Mouse (Mus musculus) MEL (cell line): ENCODE results near the gene Ddah1.

Experiments used
- CTCF ChIP-seq, 3 experiments: IDR thresholded peaks in 2 of 3; conservative IDR thresholded peaks in 1 of 3; 2 replicates each; pipeline ENCODE4 v1.5.1; 2011 to 2012; ENCODE audit warnings: low read length in 3 of 3, low read depth in 2 of 3, mild to moderate bottlenecking in 2 of 3, improper control_type of control experiment in 1 of 3, inconsistent platforms in 1 of 3, mixed read lengths in 1 of 3, moderate library complexity in 1 of 3; ENCODE audit not compliant: control insufficient read depth in 1 of 3, insufficient read depth in 1 of 3, poor library complexity in 1 of 3, severe bottlenecking in 1 of 3
- GATA1 ChIP-seq: IDR thresholded peaks from 2 replicates; pipeline ENCODE4 v1.6.1; 2011; ENCODE audit warnings: low read depth, low read length, improper control_type of control experiment
- HCFC1 ChIP-seq: IDR thresholded peaks from 2 replicates; pipeline ENCODE4 v1.6.1; 2012; ENCODE audit warnings: low read depth, mild to moderate bottlenecking, inconsistent platforms, low read length, improper control_type of control experiment, moderate library complexity
- JUND ChIP-seq: IDR thresholded peaks from 2 replicates; pipeline ENCODE4 v1.6.1; 2011; ENCODE audit warnings: low read depth, mild to moderate bottlenecking, improper control_type of control experiment, low read length
- MAX ChIP-seq: IDR thresholded peaks from 2 replicates; pipeline ENCODE4 v1.6.1; 2011; ENCODE audit warnings: low read length, improper control_type of control experiment
- MEF2A ChIP-seq: IDR thresholded peaks from 2 replicates; pipeline ENCODE4 v1.6.1; 2014; ENCODE audit warnings: low read depth, mild to moderate bottlenecking, inconsistent platforms, low read length, improper control_type of control experiment; ENCODE audit not compliant: poor library complexity, insufficient replicate concordance, severe bottlenecking; ENCODE audit errors: extremely low read depth
- NRF1 ChIP-seq: IDR thresholded peaks from 2 replicates; pipeline ENCODE4 v1.6.1; 2014; ENCODE audit warnings: low read depth, mild to moderate bottlenecking, inconsistent platforms, low read length, improper control_type of control experiment, moderate library complexity; ENCODE audit not compliant: poor library complexity, insufficient read depth, severe bottlenecking
- POLR2A ChIP-seq, 2 experiments: IDR thresholded peaks; 2 replicates each; pipeline ENCODE4 v1.6.1; 2011 to 2012; ENCODE audit warnings: low read length in 2 of 2, mild to moderate bottlenecking in 2 of 2, control low read depth in 1 of 2, improper control_type of control experiment in 1 of 2, low read depth in 1 of 2, moderate library complexity in 1 of 2; ENCODE audit not compliant: control insufficient read depth in 1 of 2, insufficient read depth in 1 of 2, poor library complexity in 1 of 2
- POLR2AphosphoS2 ChIP-seq: IDR thresholded peaks from 2 replicates; pipeline ENCODE4 v1.6.1; 2011; ENCODE audit warnings: low read length, improper control_type of control experiment
- RAD21 ChIP-seq: IDR thresholded peaks from 2 replicates; pipeline ENCODE4 v1.6.1; 2011; ENCODE audit warnings: mild to moderate bottlenecking, low read depth, low read length, improper control_type of control experiment
- TBP ChIP-seq: IDR thresholded peaks from 2 replicates; pipeline ENCODE4 v1.8.0; 2011; ENCODE audit warnings: low read depth, low read length, improper control_type of control experiment
- TCF12 ChIP-seq: IDR thresholded peaks from 2 replicates; pipeline ENCODE4 v1.6.1; 2014; ENCODE audit warnings: low read depth, mild to moderate bottlenecking, inconsistent platforms, low read length, improper control_type of control experiment, moderate library complexity
- USF1 ChIP-seq: IDR thresholded peaks from 2 replicates; pipeline ENCODE4 v1.6.1; 2014; ENCODE audit warnings: low read depth, mild to moderate bottlenecking, inconsistent platforms, low read length, improper control_type of control experiment, moderate library complexity
- ZKSCAN1 ChIP-seq: IDR thresholded peaks from 2 replicates; pipeline ENCODE4 v1.6.1; 2012; ENCODE audit warnings: low read depth, mild to moderate bottlenecking, inconsistent platforms, low read length, improper control_type of control experiment, moderate library complexity

DNA sequence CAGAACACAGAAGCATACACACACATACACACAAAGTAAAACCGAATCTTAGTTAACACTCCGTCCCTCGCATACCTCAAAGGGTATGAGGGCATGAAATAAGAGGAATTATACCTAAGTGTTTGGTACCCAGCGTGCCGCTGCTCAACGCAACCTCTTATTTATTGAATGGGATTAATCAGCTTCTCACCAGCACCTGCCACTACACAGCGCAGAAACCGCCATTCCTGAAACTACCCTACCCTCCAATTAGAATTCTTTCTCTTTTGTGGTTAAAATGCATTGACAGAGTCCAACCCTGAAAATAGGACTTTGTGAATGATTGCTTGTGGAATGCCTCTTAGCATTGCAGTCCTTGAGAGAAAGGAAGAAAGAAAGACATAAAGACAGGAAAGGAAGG is 145.1 kb downstream of the Ddah1 start:
- TF ChIP-seq HCFC1 (no peak), TCF12 (no peak), USF1 (no peak), MEF2A (no peak), MAX (no peak), POLR2A (IDR thresholded peaks at IDR 0.05; ENCODE audit: control insufficient read depth in 1 of 2, insufficient read depth in 1 of 2, low read depth in 1 of 2, low read length in 2 of 2, poor library complexity in 1 of 2) (no peak), POLR2AphosphoS2 (no peak), NRF1 (no peak), TBP (no peak), JUND (no peak), GATA1 (no peak), CTCF (IDR thresholded peaks at IDR 0.05 in 2 of 3, conservative IDR thresholded peaks at IDR 0.05 in 1 of 3; ENCODE audit: control insufficient read depth in 1 of 3, insufficient read depth in 1 of 3, low read depth in 2 of 3, low read length in 3 of 3, poor library complexity in 1 of 3, severe bottlenecking in 1 of 3) (no peak), ZKSCAN1 (no peak), RAD21 (no peak)
